Mouse (Mus musculus): ENCODE data around the gene Polr2h.

Polr2h gene

DNA sequence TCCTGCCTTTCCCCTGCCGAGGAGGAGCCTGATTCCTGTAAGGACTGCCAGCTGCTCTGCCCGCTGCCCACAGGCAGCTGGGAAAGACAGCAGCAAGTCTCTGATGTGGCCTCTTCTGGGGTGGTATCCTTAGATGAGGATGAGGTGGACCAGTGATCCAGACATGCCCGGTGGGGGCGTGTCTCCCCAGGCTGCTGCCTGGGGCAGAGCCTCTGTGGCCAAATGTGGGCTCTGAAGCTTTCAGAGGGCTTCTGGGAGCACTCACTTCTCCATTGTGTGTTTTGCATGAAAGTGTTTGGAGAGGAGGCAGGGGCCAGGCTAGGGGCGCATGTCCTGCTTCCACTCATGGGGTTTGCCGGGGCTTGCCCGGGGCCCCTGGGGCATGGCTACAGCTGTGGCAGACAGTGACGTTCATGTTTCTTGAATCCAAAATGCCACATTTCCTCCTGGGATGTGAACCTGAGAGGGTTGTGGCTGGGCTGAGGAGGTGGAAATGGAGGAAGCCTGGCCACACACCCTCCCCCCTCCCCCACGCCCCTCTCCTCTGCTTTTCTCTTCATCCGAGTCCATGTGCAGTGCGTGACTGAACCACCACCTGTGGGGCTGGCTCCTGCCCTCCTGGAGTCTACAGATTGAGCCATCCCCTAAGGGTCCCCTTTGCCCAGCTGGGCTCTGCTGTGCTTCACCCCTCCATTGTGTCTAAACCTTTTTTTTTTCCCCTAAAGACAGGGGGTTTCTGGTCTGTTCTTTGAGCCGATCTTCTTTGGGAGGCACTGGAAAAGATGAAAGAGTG is 15.5 kb upstream of the Polr2h start:
- DNase-seq (ENCODE audit: extremely low spot score), result peak; percentile 32

DNA sequence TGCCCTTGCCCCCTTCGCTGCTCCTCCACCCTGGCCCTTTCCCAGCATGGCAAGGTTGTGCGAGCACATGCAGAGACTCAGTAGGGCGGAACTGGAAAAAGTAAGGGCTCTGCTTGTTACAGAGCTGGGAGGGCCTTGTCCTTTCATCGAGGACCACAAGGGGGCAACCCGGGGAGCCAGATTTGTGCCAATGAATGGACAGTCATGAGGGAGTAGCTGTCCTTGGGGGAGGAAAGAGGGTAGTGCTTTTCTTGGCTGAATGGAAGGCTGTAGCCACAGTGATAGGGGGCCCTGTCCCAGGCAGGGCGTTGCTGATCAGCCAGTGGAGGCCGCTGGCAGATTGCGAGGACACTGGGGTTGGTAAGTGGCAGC is 15.0 kb upstream of the Polr2h start:
- DNase-seq (ENCODE audit: extremely low spot score), result peak; percentile 82

DNA sequence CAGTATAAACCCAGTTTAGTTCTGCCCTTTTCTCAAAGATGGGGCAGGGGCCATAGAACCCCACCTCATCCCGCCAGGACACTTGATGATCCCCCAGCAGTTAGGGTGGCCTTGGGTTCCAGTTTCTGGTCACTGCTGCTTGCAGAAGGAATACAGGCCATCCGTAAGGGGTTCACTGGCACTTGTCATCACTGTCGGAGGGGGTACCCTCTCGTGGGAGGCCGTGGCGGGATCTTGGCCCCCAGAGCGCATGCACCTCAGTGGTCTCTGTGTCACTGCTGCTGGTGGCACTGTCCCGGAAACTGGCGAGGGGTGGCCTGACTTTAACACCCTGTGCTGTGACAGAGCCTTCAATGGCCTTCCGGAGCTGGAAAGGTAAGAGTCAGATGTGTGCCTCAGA is 14.4 kb upstream of the Polr2h start:
- DNase-seq (ENCODE audit: extremely low spot score), result no peak

DNA sequence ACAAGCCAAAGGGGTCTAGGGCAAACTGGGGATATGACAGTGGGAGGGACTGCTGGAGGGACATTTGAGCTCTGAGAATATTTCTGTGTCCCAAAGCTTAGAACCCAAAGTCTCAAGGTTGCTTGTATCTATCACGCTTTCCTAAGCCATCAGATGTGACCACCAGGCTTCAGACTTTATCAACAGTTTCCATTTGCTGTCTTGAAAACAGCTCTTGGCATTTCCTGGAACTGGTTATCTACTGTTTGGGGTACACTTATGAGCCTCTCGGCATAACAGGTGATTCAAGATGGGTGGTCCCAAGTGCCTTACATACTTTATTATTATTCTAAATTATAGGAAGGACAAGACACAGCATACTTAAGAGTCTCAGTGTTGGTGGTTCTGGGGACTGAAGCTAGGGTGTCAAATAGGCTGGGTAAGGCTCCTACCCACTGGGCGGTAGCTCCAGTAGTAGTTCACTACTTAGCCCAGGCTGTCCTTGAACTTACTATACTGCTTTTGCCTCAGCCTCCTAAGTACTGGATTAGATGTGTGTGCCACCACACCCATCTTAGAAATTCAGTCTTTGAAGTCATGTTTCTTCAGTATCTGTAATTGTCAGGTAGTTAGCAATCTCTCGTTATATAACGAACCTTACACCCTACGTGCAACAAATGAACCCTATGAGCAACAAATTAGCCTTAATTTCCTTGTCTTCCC is 13.6 kb upstream of the Polr2h start:
- no peak for DNase-seq (ENCODE audit: extremely low spot score)

DNA sequence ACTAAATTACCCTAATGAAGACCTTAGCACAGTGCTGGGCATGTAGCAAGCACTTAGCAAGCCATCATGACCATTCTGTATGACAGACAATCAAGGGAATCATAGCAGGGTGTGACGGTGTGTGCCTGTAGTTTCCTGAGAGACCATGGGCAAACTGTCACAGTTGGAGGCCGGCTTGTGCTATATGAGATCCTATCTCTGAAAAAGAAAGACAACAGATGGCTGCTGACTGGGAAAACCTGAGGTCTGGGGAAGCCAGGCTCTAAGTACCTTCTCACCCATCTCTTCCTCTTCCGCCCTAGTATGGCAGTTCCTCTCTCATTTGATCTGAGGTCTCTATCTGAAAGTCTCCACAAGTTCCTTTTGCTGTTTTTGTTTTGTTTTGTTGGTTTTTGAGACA is 11.7 kb upstream of the Polr2h start:
- DNase-seq (ENCODE audit: extremely low spot score), result no peak

DNA sequence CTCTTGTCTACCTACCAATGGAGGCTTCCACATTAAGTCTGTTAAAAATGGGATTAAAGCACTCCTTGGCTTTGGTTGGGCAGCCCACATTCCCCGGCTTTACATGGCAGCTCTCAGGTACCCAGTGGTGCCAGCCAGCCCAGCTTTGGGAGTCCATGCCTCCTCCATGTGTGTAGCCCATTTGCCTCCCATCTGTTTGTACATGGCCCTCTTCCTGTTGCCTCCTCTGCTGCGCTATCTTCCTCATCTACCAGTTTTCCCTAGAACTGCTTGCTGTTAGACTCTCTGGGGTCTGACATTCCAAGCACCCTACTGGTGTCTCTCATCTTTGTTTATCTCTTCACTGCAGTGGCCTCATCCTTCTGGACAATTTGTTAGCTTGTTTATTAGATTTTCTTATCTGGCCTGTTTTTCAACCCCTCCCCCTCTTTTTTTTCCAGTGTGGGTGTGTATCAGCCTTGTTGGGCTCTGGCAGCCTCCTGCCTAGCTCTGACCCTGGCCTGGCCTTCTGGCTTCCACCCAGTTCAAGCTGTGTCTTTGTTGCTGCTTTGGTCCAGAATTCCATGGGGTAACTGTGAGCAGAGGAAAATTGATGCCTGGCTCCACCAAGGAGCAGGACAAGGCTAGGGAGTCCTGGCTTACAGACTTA is 10.9 kb upstream of the Polr2h start:
- DNase-seq (ENCODE audit: extremely low spot score), result no peak

DNA sequence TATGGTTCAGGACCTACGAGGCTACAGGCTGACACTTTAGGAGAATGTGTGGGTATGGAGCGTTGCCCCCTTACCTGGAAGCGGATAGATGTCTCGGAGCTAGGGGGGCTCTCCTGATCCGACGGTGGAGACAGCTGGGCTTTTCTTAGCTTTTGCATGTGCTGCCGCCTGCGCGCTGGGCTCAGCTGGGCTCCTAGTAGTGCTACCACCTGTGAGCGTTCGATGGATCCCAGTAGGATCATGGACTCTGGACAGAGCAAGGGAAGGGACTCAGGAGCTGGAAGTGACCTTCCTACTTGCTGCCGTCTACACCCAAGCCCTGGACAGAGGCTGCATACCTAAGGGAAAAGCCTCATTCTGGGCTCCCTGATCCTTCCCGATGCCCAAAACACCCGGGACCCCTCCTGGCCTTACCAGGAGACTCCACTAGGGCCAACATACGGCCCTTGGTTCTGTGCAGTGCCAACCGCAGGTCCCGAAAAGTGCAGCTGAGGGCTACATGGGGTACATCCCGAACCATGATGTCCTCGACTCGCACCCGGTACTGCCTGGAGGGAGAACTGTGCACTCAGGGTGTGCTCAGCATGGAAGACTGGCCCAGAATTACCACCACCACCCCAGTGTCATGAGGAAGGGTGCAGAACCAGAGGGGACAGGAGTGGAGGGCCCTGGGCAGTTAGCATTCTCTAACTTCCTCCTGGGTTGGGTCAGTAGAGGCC is 9.1 kb upstream of the Polr2h start:
- DNase-seq (ENCODE audit: extremely low spot score), result no peak

DNA sequence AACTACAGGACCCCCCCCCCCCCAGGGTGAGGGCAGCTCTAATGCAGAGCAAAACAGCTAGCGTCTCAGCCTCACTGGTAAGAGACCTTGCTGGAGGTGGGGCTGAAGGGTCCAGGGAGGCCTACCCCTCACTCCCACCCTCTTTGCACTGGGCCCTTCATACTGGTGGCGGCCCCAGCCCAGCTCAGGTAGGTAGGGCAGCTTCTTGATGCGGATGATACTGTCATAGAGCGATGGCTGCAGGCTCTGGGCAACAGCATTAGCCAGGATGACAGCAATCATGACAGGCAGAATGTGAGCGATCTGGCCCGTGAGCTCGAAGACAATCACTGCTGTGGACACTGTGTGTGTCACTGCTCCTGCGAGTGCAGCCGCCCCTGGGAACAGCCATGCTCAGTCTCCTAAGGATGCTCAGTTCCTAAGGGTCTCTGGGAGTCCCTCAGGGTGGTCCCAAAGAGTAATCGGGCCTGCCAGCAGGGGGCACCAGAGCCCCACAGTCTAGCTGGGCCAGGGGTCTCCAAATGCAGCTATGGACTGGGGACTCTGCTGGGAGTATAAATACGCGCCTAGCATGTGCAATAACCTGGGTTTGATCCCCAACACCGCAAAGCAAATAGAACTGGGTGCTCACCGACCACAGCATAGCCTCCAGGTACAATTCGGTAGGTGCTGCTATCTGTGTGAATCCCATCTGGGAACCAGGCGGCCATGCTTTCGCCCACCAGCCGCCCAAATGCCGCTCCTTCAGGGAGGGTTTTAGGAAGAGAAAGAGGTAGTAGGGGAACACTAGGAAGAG is 8.3 kb upstream of the Polr2h start:
- DNase-seq (ENCODE audit: extremely low spot score), result peak; percentile 79

DNA sequence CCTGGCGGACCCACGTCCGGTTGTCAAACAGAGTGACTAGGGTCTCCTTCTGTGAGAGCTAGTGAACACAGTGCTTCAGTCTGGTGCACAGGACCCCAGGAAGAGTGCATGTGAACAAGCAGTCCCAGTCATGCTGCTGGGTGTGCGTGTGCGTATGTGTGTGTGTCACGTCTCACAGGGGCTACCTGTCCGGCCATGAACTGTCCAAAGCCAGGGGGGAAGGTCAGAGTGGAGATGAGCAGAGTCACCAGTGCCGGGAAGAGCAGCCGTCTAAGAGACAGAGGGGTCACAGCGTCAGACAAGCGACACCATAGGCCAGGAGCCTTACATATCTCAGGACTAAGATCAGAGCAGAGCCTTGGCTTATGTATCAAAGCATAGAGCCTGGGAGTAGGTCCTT is 7.1 kb upstream of the Polr2h start:
- DNase-seq (ENCODE audit: extremely low spot score), result no peak

DNA sequence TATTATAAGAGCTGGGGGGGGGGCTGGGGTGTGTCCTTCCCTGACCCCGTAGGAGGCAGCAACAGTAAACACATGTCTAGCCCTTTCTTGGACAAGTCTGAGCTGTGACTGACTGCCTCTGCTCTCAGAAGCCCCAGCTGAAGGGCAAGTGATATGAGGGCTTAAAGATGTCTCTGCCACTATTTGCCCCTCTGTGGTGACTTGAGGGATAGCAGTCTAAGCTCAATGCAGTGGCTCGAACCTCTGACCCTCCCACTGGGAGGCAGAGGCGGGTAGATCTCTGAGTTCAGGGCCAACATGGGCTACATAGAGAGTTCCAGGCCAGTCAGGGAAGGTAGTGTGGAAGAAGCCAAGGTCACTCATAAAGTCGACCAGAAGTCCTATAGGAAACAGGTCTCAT is 6.7 kb upstream of the Polr2h start:
- no peak for DNase-seq (ENCODE audit: extremely low spot score)

DNA sequence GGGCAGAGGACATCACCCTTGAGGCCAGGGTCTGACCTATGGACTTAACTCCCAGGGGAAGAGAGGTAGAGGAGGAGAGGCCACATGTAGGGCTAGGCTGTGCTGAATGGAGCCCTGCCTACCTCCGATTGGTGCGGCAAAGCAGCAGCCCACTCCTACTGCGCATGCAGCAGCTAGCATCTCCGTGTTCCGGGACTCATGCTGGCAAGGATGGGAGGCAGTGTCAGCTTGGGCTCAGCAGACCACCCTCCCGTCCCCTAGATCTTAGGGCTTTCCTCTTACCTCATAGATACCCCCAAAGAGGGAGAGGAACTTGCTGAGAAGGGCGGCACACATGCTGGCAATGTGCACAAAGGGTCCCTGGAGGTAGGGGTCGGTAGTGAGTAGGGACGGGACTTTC is 5.3 kb upstream of the Polr2h start:
- no peak for DNase-seq (ENCODE audit: extremely low spot score)

DNA sequence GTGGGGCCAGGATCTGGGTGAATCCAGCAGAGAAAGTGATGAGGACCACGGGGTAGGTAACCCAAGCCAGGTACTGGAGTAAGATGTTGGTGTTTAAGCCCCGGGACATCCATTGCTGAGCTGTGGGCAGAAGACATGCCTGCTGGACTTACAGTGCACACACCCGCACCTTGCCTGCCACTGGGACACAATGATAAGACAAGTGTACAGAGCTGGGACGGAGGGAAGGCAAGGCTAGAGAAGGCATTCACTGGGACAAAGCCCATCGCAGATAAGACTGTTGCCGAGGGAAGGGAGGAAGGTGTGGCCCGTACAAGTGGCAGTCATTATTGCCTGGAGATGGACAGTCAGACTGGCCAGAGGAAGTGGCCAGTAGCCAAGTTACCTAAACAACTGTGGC is 4.6 kb upstream of the Polr2h start:
- no peak for DNase-seq (ENCODE audit: extremely low spot score)

DNA sequence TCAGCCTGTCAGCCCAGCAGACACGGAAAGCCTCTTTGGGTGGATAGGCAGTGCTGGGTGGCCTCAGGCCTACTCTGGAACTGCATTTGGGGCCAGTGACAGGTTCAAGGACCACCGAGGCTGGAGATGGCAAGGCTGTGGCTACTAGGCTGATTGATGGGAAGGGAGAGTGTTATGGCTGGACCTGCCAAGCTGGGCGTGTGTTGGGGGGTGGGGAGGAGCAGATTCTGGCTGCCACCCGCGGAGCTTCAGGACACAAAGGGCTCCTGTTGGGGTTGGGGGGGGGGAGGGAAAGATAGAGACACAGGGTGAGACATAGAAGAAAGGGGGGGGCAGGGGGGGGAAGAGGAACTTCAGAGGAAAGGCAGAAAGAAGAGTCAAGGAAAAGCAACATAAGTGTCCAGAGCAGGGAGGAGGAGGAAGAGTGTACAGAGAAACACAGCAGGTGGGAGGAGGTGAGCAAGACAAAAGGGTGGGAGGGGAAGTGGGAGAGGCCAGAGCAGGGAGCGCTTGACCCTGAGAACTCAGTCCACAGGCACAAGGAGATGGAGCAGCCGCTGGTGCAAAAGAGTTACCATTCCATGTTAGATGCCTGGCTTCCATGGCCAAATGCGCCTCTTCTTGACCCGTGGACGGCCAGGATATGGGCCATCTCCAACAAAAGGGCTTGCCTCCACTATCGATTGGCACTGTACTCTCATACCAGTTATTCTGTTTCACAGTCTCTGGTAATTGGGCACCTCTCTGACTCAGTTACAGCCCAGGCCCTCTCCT is 3.0 kb upstream of the Polr2h start:
- no peak for DNase-seq (ENCODE audit: extremely low spot score)

DNA sequence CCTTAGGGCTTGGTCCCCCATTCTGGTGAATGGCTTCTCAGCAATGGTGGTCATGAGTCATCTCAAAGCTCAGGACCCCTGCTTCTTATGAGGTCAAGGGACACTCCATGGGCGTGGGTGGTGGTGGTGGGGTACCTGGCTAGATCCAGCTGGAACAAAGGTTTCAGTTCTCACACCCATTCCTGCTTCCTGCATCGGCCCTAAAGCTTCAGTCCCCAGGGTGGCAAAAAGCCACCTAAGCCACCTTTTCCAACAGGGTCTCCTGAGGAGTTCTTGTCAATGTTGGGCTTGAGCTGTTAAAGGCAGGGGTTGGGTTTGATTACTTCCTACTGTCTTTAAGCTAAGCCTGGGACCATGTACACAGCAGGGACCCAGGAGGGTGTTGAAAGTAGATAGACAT is 2.3 kb upstream of the Polr2h start:
- DNase-seq (ENCODE audit: extremely low spot score), result no peak

DNA sequence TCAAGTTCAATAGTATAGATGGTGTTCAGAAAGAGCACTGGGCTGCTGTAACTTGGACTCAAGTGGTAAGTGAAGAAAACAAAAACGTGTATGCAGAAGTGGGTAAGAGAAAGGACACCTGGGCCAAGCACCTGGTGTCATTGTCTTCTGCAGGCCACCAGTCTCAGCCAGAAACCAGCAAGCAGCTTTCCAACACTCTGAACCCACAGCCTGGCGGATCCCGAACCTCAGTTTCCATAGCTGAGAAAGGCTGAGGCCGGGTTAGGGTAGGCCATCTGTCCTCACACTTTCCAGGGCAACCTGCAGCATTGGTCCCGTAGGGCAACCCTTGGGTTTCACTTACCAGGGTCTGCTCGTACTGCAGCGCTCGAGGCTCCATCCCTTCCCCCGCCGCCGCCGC is 1.9 kb upstream of the Polr2h start:
- no peak for DNase-seq (ENCODE audit: extremely low spot score)

DNA sequence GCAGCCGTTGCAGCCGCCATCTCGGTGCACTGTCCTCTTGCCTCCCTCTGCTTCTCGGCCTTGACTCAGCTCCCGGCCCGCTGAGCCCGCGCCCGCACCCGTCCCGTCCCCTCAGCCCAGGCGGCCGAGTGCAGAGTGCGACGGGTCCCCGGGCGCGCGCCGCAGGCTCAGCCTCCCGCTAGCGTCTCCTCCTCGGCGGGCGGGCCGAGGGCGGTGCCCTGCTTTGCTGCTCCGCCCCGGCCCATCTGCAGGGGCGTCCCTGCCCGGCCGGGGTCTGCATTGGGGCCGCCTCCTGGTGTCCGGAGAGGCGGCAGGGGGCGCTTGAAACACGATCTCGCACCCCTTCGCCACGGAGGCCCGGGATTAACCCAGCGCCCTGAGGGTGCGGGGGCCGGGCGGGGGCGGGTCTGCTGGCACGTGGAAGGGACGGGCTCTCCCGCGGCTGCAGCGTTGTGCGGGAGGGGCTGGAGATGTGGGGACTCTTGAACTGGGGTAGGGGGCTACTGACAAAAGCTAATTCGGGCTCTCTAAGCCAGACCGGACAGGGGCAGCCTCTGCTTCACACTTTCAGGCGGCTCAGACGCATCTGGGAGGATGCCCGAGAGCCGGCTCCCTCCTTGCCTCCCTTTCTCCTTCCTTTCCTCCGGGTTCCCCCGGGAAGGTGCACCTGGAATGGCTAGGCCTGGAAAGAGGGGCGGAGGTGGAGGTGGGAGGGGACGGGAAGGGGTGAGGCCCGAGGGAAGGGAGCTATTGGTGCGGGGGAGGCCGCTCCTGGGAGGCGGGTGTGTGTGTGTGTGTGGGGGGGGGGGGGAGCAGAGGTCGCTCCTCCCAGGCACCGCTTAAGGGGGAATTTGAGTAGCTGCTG is 1.3 kb upstream of the Polr2h start:
- DNase-seq (ENCODE audit: extremely low spot score), result peak; percentile 92

DNA sequence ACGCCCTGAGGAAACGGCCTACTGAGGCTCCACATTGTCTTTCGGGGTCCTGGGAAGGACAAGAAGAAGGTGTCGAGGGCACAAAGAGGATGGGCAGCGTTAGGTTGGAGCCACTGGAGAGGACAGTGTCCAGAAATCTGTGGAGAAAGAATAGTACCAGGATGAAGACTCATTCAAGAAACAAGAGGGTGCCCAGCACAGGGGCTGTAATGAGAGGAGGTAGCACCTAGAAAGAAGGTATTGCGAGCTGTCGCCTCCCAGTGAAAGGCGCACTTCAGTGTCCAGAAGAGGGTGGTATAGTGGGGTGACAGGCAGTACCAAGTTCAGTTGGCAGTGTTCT is 654 bp upstream of the Polr2h start:
- no peak for DNase-seq (ENCODE audit: extremely low spot score)

DNA sequence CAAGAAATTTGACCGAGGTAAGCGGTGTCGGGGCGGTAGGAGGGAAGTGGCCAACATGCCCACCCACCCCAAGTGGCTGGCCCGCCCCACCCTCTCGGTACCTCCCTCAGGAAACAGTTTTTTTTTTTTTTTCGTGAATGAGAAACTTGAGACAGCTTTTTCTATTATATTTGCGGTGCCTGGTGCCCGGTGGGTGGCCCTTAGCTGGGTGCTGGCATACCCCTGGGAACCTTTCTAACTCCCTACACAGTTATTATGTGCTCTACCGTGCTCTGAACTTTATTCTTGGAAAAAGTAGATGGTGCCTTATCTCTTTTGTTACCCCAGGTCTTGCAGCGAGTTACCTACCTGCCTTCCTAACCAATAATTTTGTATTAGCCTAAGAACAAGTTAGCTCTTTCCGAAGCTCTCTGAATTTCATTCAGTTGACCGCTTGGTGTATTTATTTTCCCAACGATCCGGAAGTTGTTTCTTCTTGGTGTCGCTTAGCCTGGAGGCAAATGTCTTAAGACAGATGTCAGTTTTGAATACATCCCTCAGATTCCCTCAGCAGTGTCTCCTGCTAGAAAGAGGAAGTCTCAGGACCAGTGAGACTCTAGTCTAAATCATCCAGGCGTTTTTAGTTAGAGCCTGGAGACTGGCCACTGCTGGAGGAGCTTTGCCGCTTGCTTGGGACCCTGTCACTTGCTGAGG is 659 bp downstream of the Polr2h start:
- DNase-seq (ENCODE audit: extremely low spot score), result no peak

DNA sequence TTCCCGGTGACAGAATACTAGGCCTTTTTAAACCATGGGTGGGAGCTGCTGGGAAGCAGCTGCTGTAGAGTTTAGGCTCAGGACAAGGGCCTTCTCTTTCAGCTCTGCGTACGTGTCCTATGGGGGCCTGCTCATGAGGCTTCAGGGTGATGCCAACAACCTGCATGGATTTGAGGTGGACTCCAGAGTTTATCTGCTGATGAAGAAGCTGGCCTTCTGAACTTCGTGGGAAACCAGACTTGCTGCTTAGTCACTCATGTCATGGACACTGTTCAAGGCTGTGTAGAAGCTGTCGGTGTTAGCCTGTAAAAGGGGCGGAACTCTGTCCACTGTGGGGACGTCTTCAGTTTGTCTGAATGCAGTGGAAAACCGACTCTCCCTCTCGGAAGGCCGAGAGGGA is 4.3 kb downstream of the Polr2h start:
- DNase-seq (ENCODE audit: extremely low spot score), result no peak

Data from embryo, embryonic 9.5 days (tissue).